Mouse (Mus musculus): ENCODE measurements at regions not wholly inside any gene's neighbourhood (a gene's known extent, or its start where the extent isn't known, plus 50 kb on each side); places are given as distances from the start of the nearest gene placed in this dataset.

DNA sequence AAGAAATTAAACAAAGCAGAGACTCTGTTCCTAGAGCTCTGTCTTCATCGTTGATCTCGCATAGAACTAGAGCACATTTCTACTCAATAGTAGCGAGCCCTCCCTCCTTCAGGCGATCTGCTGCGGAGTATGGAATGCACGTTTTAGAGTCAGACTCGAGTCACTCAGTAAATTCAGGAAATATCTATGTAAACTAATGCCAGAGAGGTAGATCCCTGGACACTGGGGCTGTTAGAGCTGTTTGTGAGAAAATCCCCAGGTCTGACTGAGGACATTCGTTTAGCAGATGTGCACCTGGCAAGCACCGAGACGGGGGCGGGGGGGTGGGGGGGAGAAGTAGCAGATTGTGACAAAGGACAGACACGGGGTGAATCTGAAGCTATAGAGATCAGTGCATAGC, 226.0 kb upstream of the Dkk2 start:
- no peaks in the 10 kb centered on the region for H3K36me3 ChIP-seq (ENCODE audit: control insufficient read depth, insufficient read depth)
- no peak overlapping the region for H3K4me2 ChIP-seq (ENCODE audit: low read depth)
- TF ChIP-seq USF1 (IDR thresholded peaks at IDR 0.05; ENCODE audit: low read depth) (no peak), CEBPB (IDR thresholded peaks at IDR 0.05; ENCODE audit: insufficient read depth, poor library complexity, severe bottlenecking) (no peak), MYOG (IDR thresholded peaks at IDR 0.05; ENCODE audit: control insufficient read depth in 1 of 3, insufficient read depth in 1 of 3, insufficient read length in 2 of 3, low read depth in 2 of 3) (no peak), E2F4 (IDR thresholded peaks at IDR 0.05; ENCODE audit: insufficient read depth) (no peak), POLR2A (IDR thresholded peaks at IDR 0.05; ENCODE audit: insufficient read length, low read depth) (no peak), SRF (IDR thresholded peaks at IDR 0.05; ENCODE audit: control insufficient read depth, insufficient read length, low read depth) (no peak), TCF12 (IDR thresholded peaks at IDR 0.05; ENCODE audit: insufficient read depth, poor library complexity, severe bottlenecking) (no peak), MAX (IDR thresholded peaks at IDR 0.05; ENCODE audit: low read depth) (no peak)
- no peak overlapping the region for H3K4me3 ChIP-seq
- H3ac ChIP-seq (ENCODE audit: control insufficient read depth, insufficient read length): no peak overlapping the region
- no peaks in the 10 kb centered on the region for H3K27me3 ChIP-seq (ENCODE audit: control insufficient read depth, insufficient read depth, insufficient read length)
- no peaks in the 10 kb centered on the region for H3K79me2 ChIP-seq (ENCODE audit: control insufficient read depth, insufficient read depth)

DNA sequence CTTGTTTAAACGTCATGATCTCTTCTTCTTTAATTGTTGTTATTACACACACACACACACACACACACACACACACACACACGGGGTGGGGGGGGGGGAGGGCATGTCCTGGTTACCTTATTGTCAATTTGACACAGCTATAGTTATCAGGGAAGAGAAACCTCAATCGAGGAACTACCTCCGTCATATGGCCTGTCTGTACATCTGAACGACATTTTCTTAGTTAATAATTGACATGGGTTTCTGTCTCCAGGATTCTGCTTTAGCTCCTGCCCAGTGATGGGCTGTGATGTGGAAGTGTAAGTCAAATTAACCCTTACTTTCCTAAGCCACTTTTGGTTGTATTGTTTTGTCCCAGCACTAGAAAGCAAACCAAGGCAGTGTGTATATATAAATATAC, 220.0 kb upstream of the Dkk2 start:
- TF ChIP-seq CEBPB (IDR thresholded peaks at IDR 0.05; ENCODE audit: insufficient read depth, poor library complexity, severe bottlenecking): no peak
- H3K36me3 ChIP-seq (ENCODE audit: control insufficient read depth, insufficient read depth): no peaks in the 10 kb centered on the region

GRCm38 (mm10) chr3:131867266-131867665, 217.8 kb upstream of the Dkk2 start:
- Histone ChIP-seq H3K36me3 (ENCODE audit: control insufficient read depth, insufficient read depth) (no peaks in the 10 kb centered on the region), H3K27me3 (ENCODE audit: control insufficient read depth, insufficient read depth, insufficient read length) (no peaks in the 10 kb centered on the region), H3K4me3 (no peak overlapping the region), H3K79me2 (ENCODE audit: control insufficient read depth, insufficient read depth) (no peaks in the 10 kb centered on the region), H3ac (ENCODE audit: control insufficient read depth, insufficient read length) (no peak overlapping the region), H3K4me2 (ENCODE audit: low read depth) (peak overlapping the region; percentile 31)
- TF ChIP-seq TCF3 (IDR thresholded peaks at IDR 0.05; ENCODE audit: insufficient read length, low read depth): no peak
- no peak for TF ChIP-seq SRF (IDR thresholded peaks at IDR 0.05; ENCODE audit: control insufficient read depth, insufficient read length, low read depth)

More for the DNA sequence above, 220.0 kb upstream of the Dkk2 start:
- no peak overlapping the region for H3ac ChIP-seq (ENCODE audit: control insufficient read depth, insufficient read length)
- H3K79me2 ChIP-seq (ENCODE audit: control insufficient read depth, insufficient read depth): no peaks in the 10 kb centered on the region
- H3K4me3 ChIP-seq: no peak overlapping the region
- H3K27me3 ChIP-seq (ENCODE audit: control insufficient read depth, insufficient read depth, insufficient read length): no peaks in the 10 kb centered on the region
- no peak overlapping the region for H3K4me2 ChIP-seq (ENCODE audit: low read depth)

GRCm38 (mm10) chr3:131868219-131868964, 216.7 kb upstream of the Dkk2 start:
- TF ChIP-seq SRF (IDR thresholded peaks at IDR 0.05; ENCODE audit: control insufficient read depth, insufficient read length, low read depth): no peak
- TF ChIP-seq CEBPB (IDR thresholded peaks at IDR 0.05; ENCODE audit: insufficient read depth, poor library complexity, severe bottlenecking): no peak
- no peak for TF ChIP-seq E2F4 (IDR thresholded peaks at IDR 0.05; ENCODE audit: insufficient read depth)
- Histone ChIP-seq H3K79me2 (ENCODE audit: control insufficient read depth, insufficient read depth) (no peaks in the 10 kb centered on the region), H3K27me3 (ENCODE audit: control insufficient read depth, insufficient read depth, insufficient read length) (no peaks in the 10 kb centered on the region), H3K4me3 (no peak overlapping the region), H3K36me3 (ENCODE audit: control insufficient read depth, insufficient read depth) (no peaks in the 10 kb centered on the region), H3ac (ENCODE audit: control insufficient read depth, insufficient read length) (no peak overlapping the region), H3K4me2 (ENCODE audit: low read depth) (peak overlapping the region; percentile 31)

- Histone ChIP-seq H3ac (ENCODE audit: control insufficient read depth, insufficient read length) (no peak overlapping the region), H3K4me2 (ENCODE audit: low read depth) (no peak overlapping the region), H3K79me2 (ENCODE audit: control insufficient read depth, insufficient read depth) (no peaks in the 10 kb centered on the region), H3K4me3 (no peak overlapping the region), H3K36me3 (ENCODE audit: control insufficient read depth, insufficient read depth) (no peaks in the 10 kb centered on the region), H3K27me3 (ENCODE audit: control insufficient read depth, insufficient read depth, insufficient read length) (no peaks in the 10 kb centered on the region)
- TF ChIP-seq MAX (IDR thresholded peaks at IDR 0.05; ENCODE audit: low read depth): no peak
- TF ChIP-seq POLR2A (IDR thresholded peaks at IDR 0.05; ENCODE audit: insufficient read length, low read depth): no peak
- no peak for TF ChIP-seq E2F4 (IDR thresholded peaks at IDR 0.05; ENCODE audit: insufficient read depth)
- TF ChIP-seq TCF3 (IDR thresholded peaks at IDR 0.05; ENCODE audit: insufficient read length, low read depth): no peak
- TF ChIP-seq USF1 (IDR thresholded peaks at IDR 0.05; ENCODE audit: low read depth): no peak
- TF ChIP-seq POLR2AphosphoS2 (IDR thresholded peaks at IDR 0.05; ENCODE audit: insufficient read length, low read depth): no peak
- no peak for TF ChIP-seq SRF (IDR thresholded peaks at IDR 0.05; ENCODE audit: control insufficient read depth, insufficient read length, low read depth)
- no peak for TF ChIP-seq CEBPB (IDR thresholded peaks at IDR 0.05; ENCODE audit: insufficient read depth, poor library complexity, severe bottlenecking)
- no peak for TF ChIP-seq MYOD1 (IDR thresholded peaks at IDR 0.05; ENCODE audit: control insufficient read depth in 1 of 3, insufficient read length in 2 of 3, low read depth in 2 of 3)
- no peak for TF ChIP-seq MYOG (IDR thresholded peaks at IDR 0.05; ENCODE audit: control insufficient read depth in 1 of 3, insufficient read depth in 1 of 3, insufficient read length in 2 of 3, low read depth in 2 of 3)
- TF ChIP-seq REST (IDR thresholded peaks at IDR 0.05; ENCODE audit: insufficient read depth, insufficient read length): no peak
- TF ChIP-seq TCF12 (IDR thresholded peaks at IDR 0.05; ENCODE audit: insufficient read depth, poor library complexity, severe bottlenecking): no peak
Measured at GRCm38 (mm10) chr3:131869306-131869705, 215.8 kb upstream of the Dkk2 start.
